Mouse (Mus musculus): ENCODE results near the gene Mex3a. TPM values are rescaled to one million over a fixed set of nuclear protein-coding genes. Genes with fewer than 3 reads are reported as not detected.

Gene Mex3a
- polyA plus RNA-seq, 1 experiment from 2014 or later: 51.9 TPM

DNA sequence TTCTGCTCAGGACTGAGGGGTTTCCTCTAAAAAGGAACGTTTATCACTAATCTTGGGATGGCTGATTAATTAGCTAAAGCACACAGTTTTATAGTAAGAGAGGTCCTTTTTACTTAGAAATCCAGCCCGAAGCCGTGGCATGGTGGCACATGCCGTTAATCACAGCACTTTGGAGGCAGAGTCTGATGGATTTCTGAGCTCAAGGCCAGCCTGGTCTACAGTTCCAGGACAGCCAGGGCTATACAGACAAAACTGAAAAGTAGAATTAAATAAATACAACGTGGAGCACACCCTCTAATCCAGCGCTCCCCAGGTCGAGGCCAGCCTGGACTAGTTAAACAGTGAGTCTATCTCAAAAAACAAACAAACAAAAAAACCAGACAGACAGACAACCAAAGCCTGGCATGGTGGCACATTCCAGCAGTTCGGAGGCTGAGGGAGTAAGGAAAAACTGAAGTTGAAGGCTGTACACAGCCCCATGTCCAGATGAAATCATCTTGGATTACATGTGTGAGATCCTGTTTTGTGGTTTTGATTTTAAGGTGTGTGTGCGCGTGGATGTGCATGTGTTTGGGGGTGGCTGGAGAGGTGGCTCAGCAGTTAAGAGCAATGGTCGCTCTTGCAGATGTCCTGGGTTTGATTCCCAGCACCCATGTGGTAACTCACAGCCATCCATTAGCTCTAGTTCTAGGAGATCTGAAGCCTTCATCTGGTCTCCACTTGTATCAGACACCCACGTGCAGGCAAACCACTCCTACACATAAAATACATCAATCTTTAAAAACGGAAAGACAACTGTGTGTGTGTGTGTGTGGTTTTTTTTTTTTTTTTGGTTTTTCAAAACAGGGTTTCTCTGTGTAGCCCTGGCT lies 21.5 kb upstream of the Mex3a start:
- DNase-seq (ENCODE audit: low spot score) (no peak), ATAC-seq (ENCODE audit: low FRiP score) (peak; percentile 11; the same call in 1 of the 2 replicates)
- peaks cover 10% of the 10 kb centered on the region for H3K4me1 ChIP-seq (replicated peaks; ENCODE audit: control insufficient read depth, insufficient read depth, low read length)
- H3K27ac ChIP-seq (ENCODE audit: low read depth, low read length): peak overlapping the region; percentile 70
- H3K36me3 ChIP-seq (ENCODE audit: control insufficient read depth, insufficient read depth, low read length): no peaks in the 10 kb centered on the region
- peak overlapping the region; percentile 10 for H3K4me3 ChIP-seq (ENCODE audit: low read depth, low read length)
- WGBS: 56% methylated on average over 13 of the region's 13 CpGs
- H3K9ac ChIP-seq (ENCODE audit: low read depth, low read length): peak overlapping the region; percentile 29
- H3K9me3 ChIP-seq (ENCODE audit: control insufficient read depth, low read length): no peaks in the 10 kb centered on the region
- peak overlapping the region; percentile 33 for H3K4me2 ChIP-seq (replicated peaks; ENCODE audit: low read depth, low read length)
- no peaks in the 10 kb centered on the region for H3K27me3 ChIP-seq (ENCODE audit: control insufficient read depth, insufficient read depth, low read length)

DNA sequence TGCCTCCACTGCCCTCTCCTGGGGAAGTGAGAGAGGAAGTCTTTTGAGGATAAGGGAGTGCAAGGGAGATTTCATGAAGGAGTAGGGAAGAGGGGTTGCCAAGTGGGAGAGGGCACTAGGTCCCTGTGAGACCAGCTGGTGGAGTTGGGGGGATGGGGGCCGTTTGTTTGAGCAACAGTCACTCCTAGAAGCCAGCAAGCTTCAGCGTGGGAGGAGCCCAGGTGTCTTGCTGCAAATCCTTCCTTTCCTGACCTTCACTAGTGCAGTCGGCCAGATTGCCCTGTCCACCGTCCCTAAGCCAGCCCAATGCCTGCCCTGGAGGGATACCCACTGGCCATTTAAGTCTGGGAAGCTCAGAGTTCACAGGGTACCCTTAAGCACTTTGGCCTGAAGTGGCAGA lies 20.6 kb upstream of the Mex3a start:
- Histone ChIP-seq H3K36me3 (ENCODE audit: control insufficient read depth, insufficient read depth, low read length) (no peaks in the 10 kb centered on the region), H3K27me3 (ENCODE audit: control insufficient read depth, insufficient read depth, low read length) (no peaks in the 10 kb centered on the region), H3K9me3 (ENCODE audit: control insufficient read depth, low read length) (no peaks in the 10 kb centered on the region), H3K9ac (ENCODE audit: low read depth, low read length) (no peak overlapping the region), H3K4me3 (ENCODE audit: low read depth, low read length) (no peak overlapping the region), H3K4me2 (replicated peaks; ENCODE audit: low read depth, low read length) (no peak overlapping the region), H3K27ac (ENCODE audit: low read depth, low read length) (no peak overlapping the region), H3K4me1 (replicated peaks; ENCODE audit: control insufficient read depth, insufficient read depth, low read length) (peaks cover 10% of the 10 kb centered on the region)
- DNase-seq (ENCODE audit: low spot score): no peak
- ATAC-seq (ENCODE audit: low FRiP score): no peak
- WGBS: 51% methylated on average over 4 of the region's 4 CpGs

DNA sequence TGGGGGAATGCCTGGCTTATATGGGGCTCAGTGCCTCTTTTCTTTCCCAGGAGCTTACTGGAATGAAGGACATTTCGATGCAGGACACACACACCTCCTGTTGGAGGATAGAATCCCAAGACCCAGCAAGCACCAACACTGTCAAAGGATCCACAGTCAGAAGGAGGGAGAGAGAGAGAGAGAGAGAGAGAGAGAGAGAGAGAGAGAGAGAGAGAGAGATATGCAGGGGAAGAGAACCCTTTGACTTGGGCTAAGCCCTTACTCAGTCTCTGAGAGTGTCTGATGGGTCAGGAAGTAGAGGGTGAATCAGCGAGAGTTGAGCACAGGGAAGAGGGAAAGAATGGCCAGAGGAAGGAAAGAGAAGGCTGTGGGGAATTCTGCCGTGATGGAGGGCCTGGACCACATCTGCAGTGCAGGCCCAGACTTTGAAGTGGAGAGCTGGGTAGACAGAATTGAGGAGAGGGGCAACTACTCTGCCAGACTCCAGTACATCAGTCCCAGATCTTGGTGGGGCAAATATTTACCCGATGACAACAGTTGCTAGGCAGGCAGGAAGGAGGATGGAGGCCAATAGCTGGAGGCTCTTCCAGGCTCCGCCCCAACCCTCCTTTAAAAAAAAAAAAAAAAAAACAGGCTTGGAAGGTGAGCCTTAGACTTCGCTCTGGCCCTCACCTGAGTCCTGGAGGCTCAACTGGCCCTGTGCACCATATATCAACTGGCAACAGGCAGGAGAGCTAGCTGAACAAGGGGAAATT lies 19.9 kb upstream of the Mex3a start:
- DNase-seq (ENCODE audit: low spot score) (no peak), ATAC-seq (ENCODE audit: low FRiP score) (no peak)
- no peak overlapping the region for H3K4me2 ChIP-seq (replicated peaks; ENCODE audit: low read depth, low read length)

DNA sequence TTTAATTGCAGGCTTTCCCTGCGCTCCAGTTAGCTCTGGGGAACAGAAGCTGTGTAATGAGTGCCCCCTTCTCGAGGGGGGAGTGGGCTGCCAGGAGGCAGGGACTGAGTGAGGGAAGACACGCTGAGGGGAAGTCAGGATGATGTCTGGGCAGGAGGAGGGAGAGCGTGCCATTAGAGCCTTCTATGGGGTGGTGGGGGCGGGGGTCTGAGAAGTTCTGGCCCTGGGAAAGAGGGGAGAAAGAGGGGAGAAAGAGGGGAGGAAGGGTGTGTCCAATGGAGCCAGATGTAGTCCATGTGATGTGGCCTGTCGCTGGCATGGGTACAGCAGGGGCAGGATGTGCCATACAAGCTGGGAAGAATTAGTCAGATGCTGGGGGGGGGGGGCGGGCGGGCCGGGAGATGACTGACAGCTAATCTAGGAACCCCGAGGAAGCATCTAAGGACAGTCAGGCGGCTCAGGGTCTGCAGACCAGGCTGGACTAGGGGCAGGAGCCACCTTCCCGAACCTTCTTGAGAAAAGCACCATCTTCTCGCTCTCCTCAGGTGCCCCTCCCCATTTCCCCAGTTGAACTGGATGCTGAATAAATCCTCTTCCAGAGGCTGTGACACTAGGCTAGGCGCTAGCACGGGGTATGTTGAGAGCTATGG lies 19.2 kb upstream of the Mex3a start:
- ATAC-seq (ENCODE audit: low FRiP score) (no peak), DNase-seq (ENCODE audit: low spot score) (no peak)
- Histone ChIP-seq H3K27me3 (ENCODE audit: control insufficient read depth, insufficient read depth, low read length) (no peaks in the 10 kb centered on the region), H3K4me1 (replicated peaks; ENCODE audit: control insufficient read depth, insufficient read depth, low read length) (peaks cover 10% of the 10 kb centered on the region), H3K4me3 (ENCODE audit: low read depth, low read length) (no peak overlapping the region), H3K27ac (ENCODE audit: low read depth, low read length) (no peak overlapping the region), H3K9ac (ENCODE audit: low read depth, low read length) (no peak overlapping the region), H3K4me2 (replicated peaks; ENCODE audit: low read depth, low read length) (no peak overlapping the region), H3K36me3 (ENCODE audit: control insufficient read depth, insufficient read depth, low read length) (no peaks in the 10 kb centered on the region), H3K9me3 (ENCODE audit: control insufficient read depth, low read length) (no peaks in the 10 kb centered on the region)
- WGBS: 44% methylated on average over 12 of the region's 15 CpGs

More for the DNA sequence above, 19.9 kb upstream of the Mex3a start:
- Histone ChIP-seq H3K9me3 (ENCODE audit: control insufficient read depth, low read length) (no peaks in the 10 kb centered on the region), H3K4me1 (replicated peaks; ENCODE audit: control insufficient read depth, insufficient read depth, low read length) (peaks cover 10% of the 10 kb centered on the region), H3K27me3 (ENCODE audit: control insufficient read depth, insufficient read depth, low read length) (no peaks in the 10 kb centered on the region), H3K36me3 (ENCODE audit: control insufficient read depth, insufficient read depth, low read length) (no peaks in the 10 kb centered on the region), H3K4me3 (ENCODE audit: low read depth, low read length) (no peak overlapping the region), H3K27ac (ENCODE audit: low read depth, low read length) (no peak overlapping the region), H3K9ac (ENCODE audit: low read depth, low read length) (no peak overlapping the region)
- WGBS: 39% methylated on average over 6 of the region's 6 CpGs

DNA sequence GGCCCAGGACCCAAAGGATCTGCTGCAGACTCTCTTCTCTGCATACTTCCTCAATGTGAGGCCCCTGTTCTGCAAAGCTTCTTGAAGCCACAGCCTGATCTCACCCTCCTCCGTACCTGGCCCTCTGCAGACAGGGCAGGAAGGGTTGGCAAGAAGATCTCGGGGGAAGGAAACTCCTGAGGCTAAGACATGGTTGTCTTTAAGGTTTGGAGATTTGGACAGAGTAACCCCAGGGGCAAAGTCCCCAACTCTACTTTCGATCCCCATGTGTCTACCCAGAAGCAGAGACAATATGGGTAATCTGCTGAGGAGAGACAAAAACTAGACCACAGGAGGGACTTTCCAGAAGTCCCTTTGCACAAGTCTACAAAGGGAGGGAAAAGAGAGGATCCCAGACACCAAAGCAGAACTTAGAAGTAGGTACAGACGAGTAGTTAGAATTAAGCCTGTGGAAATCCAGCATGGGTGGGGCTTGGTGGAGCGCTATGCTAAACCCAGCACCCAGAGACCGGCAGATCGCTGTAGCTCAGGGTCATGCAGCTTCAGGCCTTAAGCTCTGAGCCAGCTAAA lies 18.6 kb upstream of the Mex3a start:
- H3K4me1 ChIP-seq (replicated peaks; ENCODE audit: control insufficient read depth, insufficient read depth, low read length): peaks cover 10% of the 10 kb centered on the region
- H3K9me3 ChIP-seq (ENCODE audit: control insufficient read depth, low read length): no peaks in the 10 kb centered on the region
- H3K27ac ChIP-seq (ENCODE audit: low read depth, low read length): no peak overlapping the region
- H3K9ac ChIP-seq (ENCODE audit: low read depth, low read length): no peak overlapping the region
- ATAC-seq (ENCODE audit: low FRiP score) (no peak), DNase-seq (ENCODE audit: low spot score) (no peak)
- H3K27me3 ChIP-seq (ENCODE audit: control insufficient read depth, insufficient read depth, low read length): no peaks in the 10 kb centered on the region
- no peak overlapping the region for H3K4me3 ChIP-seq (ENCODE audit: low read depth, low read length)
- no peaks in the 10 kb centered on the region for H3K36me3 ChIP-seq (ENCODE audit: control insufficient read depth, insufficient read depth, low read length)
- H3K4me2 ChIP-seq (replicated peaks; ENCODE audit: low read depth, low read length): no peak overlapping the region
- 81% methylated on average over 7 of the region's 7 CpGs for WGBS

DNA sequence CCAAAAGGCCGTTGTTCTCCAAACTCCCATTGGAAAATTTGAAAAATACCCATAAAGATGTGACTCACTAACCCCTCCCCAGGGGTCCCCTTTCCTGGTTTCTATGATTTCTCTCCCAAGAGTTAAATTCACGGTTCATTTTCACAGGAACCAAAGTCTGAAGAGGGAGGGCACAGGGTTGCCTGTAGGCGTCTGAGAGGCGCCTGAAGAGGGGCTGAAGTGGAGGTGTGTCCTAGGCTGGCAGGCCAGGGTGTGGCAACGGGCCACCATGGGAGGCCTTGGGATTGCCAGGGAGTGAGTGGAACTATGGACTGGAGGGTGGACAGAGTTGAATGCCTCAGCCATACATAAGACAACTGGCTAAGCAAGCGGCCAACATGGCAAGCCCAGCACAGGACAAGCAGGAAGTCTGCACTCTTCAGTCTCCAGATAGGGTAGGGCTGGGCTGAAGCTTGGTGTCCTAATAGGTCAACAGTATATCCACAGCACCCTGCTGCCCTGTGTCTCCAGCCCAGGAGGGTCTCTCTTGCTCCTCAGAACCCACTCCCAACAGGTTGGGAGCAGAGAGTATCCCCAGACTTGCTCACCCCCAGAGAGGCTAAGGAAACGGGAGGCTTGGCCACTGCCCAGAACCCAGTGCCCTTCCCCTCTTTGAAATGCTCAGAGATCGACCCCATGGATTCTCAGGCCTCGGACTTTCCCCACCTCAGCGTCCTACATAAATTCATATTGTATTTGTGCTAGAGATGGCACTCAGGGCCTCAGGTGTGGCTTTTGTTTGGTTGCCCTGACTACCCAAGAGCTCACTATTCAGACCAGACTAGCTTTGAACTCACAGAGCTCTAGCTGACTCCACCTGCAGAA lies 17.7 kb upstream of the Mex3a start:
- H3K4me3 ChIP-seq (ENCODE audit: low read depth, low read length): no peak overlapping the region
- H3K4me2 ChIP-seq (replicated peaks; ENCODE audit: low read depth, low read length): no peak overlapping the region
- H3K9ac ChIP-seq (ENCODE audit: low read depth, low read length): no peak overlapping the region
- DNase-seq (ENCODE audit: low spot score) (no peak), ATAC-seq (ENCODE audit: low FRiP score) (no peak)
- H3K27ac ChIP-seq (ENCODE audit: low read depth, low read length): no peak overlapping the region
- WGBS: 85% methylated on average over 10 of the region's 10 CpGs
- H3K27me3 ChIP-seq (ENCODE audit: control insufficient read depth, insufficient read depth, low read length): no peaks in the 10 kb centered on the region
- no peaks in the 10 kb centered on the region for H3K9me3 ChIP-seq (ENCODE audit: control insufficient read depth, low read length)
- H3K4me1 ChIP-seq (replicated peaks; ENCODE audit: control insufficient read depth, insufficient read depth, low read length): peaks cover 10% of the 10 kb centered on the region
- no peaks in the 10 kb centered on the region for H3K36me3 ChIP-seq (ENCODE audit: control insufficient read depth, insufficient read depth, low read length)

DNA sequence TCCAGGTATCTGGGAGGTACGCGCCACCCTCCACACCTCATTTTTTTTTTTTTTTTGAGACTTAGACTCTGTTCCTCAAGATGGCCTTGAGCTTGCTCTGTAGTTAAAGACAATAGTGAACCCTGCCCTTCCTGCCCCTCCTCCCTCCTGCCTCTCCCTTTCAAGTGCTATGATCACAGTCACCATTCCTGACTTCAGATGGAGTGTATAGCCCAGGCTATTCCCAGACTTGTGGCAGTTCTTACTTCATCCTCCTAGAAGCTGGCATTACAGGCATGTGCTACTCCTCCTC lies 17.2 kb upstream of the Mex3a start:
- Histone ChIP-seq H3K4me2 (replicated peaks; ENCODE audit: low read depth, low read length) (no peak overlapping the region), H3K9ac (ENCODE audit: low read depth, low read length) (no peak overlapping the region), H3K9me3 (ENCODE audit: control insufficient read depth, low read length) (no peaks in the 10 kb centered on the region), H3K4me3 (ENCODE audit: low read depth, low read length) (no peak overlapping the region), H3K4me1 (replicated peaks; ENCODE audit: control insufficient read depth, insufficient read depth, low read length) (peaks cover 10% of the 10 kb centered on the region), H3K27ac (ENCODE audit: low read depth, low read length) (no peak overlapping the region), H3K27me3 (ENCODE audit: control insufficient read depth, insufficient read depth, low read length) (no peaks in the 10 kb centered on the region), H3K36me3 (ENCODE audit: control insufficient read depth, insufficient read depth, low read length) (no peaks in the 10 kb centered on the region)
- DNase-seq (ENCODE audit: low spot score) (no peak), ATAC-seq (ENCODE audit: low FRiP score) (no peak)
- 100% methylated on average over 2 of the region's 2 CpGs for WGBS

DNA sequence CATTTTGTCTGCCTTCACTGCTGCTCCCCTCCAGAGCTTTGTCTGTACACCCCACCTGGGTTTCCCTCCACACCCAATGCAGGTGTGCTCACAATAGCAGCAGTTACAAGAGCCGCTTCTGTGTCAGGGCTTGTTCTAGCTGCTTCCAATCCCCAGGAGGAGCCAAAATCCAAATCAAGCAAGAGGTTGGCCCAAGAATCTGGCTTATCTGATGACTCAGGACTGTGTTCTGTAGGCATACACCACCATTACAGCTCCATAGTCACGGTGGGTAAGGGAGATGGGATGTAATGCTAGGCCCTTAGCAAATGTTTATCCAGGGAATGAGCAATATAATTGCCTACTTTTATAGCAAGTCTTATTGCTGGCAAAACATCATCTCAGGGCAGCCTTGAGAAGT lies 15.8 kb upstream of the Mex3a start:
- ATAC-seq (ENCODE audit: low FRiP score) (no peak), DNase-seq (ENCODE audit: low spot score) (no peak)
- 89% methylated on average over 2 of the region's 2 CpGs for WGBS

More for the DNA sequence above, 15.8 kb upstream of the Mex3a start:
- Histone ChIP-seq H3K9me3 (ENCODE audit: control insufficient read depth, low read length) (no peaks in the 10 kb centered on the region), H3K4me3 (ENCODE audit: low read depth, low read length) (no peak overlapping the region), H3K4me2 (replicated peaks; ENCODE audit: low read depth, low read length) (no peak overlapping the region), H3K27me3 (ENCODE audit: control insufficient read depth, insufficient read depth, low read length) (no peaks in the 10 kb centered on the region), H3K9ac (ENCODE audit: low read depth, low read length) (no peak overlapping the region), H3K4me1 (replicated peaks; ENCODE audit: control insufficient read depth, insufficient read depth, low read length) (peaks cover 4% of the 10 kb centered on the region; the same call in 1 of the 2 replicates), H3K27ac (ENCODE audit: low read depth, low read length) (no peak overlapping the region), H3K36me3 (ENCODE audit: control insufficient read depth, insufficient read depth, low read length) (no peaks in the 10 kb centered on the region)

Measured in hindbrain, embryonic 11.5 days (tissue).